Mouse (Mus musculus) adrenal gland, postnatal 4 days (tissue): Measurements from ENCODE around the gene Mrps34. TPM values are rescaled to one million over a fixed set of nuclear protein-coding genes. Genes with fewer than 3 reads are reported as not detected.

ENCODE experiments used
- total RNA-seq, 2 experiments: library from RNA; stranded (reverse); gene quantifications; 2 replicates each; pipeline ENCODE4 v1.2.3; 2021

Mrps34 gene
- total RNA-seq, 2 experiments from 2014 or later: 135 to 137 TPM

Other genes with a start within 250 kb of the Mrps34 start
- 10 to 100 TPM; 62.2 to 64.2 TPM for gene Slc9a3r2, start 244.8 kb upstream of the Mrps34 start, total RNA-seq
- not detected for gene Npw, start 236.7 kb upstream of the Mrps34 start, total RNA-seq
- 10 to 100 TPM; 47.5 to 48.9 TPM for gene Zfp598, start 225.4 kb upstream of the Mrps34 start, total RNA-seq
- gene Syngr3, start 205.2 kb upstream of the Mrps34 start, total RNA-seq: 1 to 10 TPM; 6.1 to 9.4 TPM
- 10 to 100 TPM; 28.4 to 28.8 TPM for gene Gfer, start 199.0 kb upstream of the Mrps34 start, total RNA-seq
- gene Noxo1, start 198.9 kb upstream of the Mrps34 start, total RNA-seq: 1 to 10 TPM; 6.2 to 8.5 TPM
- 10 to 100 TPM; 37.8 to 40.9 TPM for gene Tbl3, start 187.5 kb upstream of the Mrps34 start, total RNA-seq
- not detected for gene Rnf151, start 177.1 kb upstream of the Mrps34 start, total RNA-seq
- 100 to 1,000 TPM; 867 to 881 TPM for gene Rps2, start 177.0 kb upstream of the Mrps34 start, total RNA-seq
- gene Ndufb10, start 170.6 kb upstream of the Mrps34 start, total RNA-seq: 100 to 1,000 TPM; 210 to 213 TPM
- gene Rpl3l, start 167.3 kb upstream of the Mrps34 start, total RNA-seq: 1 to 10 TPM; 5.9 to 6.9 TPM
- gene Msrb1, start 158.5 kb upstream of the Mrps34 start, total RNA-seq: 10 to 100 TPM; 62.0 to 74.6 TPM
- 1 to 10 TPM; 3.2 to 4.2 TPM for gene Hs3st6, start 142.1 kb upstream of the Mrps34 start, total RNA-seq
- 1 to 10 TPM in 1 of 2 experiments, under 1 TPM in 1; 0.64 to 1.3 TPM for gene Meiob, start 90.8 kb upstream of the Mrps34 start, total RNA-seq
- 10 to 100 TPM; 67.0 to 77.5 TPM for gene Hagh, start 55.0 kb upstream of the Mrps34 start, total RNA-seq
- 10 to 100 TPM; 28.9 to 30.5 TPM for gene Fahd1, start 44.8 kb upstream of the Mrps34 start, total RNA-seq
- gene Igfals, start 29.1 kb upstream of the Mrps34 start, total RNA-seq: 1 to 10 TPM; 2.0 to 7.4 TPM
- gene Nubp2, start 8.8 kb upstream of the Mrps34 start, total RNA-seq: 10 to 100 TPM; 51.9 to 55.3 TPM
- 10 to 100 TPM; 35.5 to 37.8 TPM for gene Spsb3, start 8.5 kb upstream of the Mrps34 start, total RNA-seq
- 10 to 100 TPM; 63.5 to 66.9 TPM for gene Eme2, start within 50 bp of the Mrps34 start, total RNA-seq
- gene Nme3, start 1.4 kb downstream of the Mrps34 start, total RNA-seq: 10 to 100 TPM; 73.7 to 76.7 TPM
- 100 to 1,000 TPM; 150 to 153 TPM for gene Mapk8ip3, start 41.9 kb downstream of the Mrps34 start, total RNA-seq
- gene Jpt2, start 65.6 kb downstream of the Mrps34 start, total RNA-seq: 10 to 100 TPM; 58.7 to 65.9 TPM
- gene Cramp1l, start 120.7 kb downstream of the Mrps34 start, total RNA-seq: 10 to 100 TPM; 26.3 to 31.8 TPM
- gene Ift140, start 121.0 kb downstream of the Mrps34 start, total RNA-seq: 10 to 100 TPM; 25.7 to 34.2 TPM
- gene Tmem204, start 188.5 kb downstream of the Mrps34 start, total RNA-seq: 10 to 100 TPM; 25.5 to 26.4 TPM
- gene Telo2, start 220.9 kb downstream of the Mrps34 start, total RNA-seq: 10 to 100 TPM; 30.3 to 35.1 TPM
- gene Ptx4, start 225.6 kb downstream of the Mrps34 start, total RNA-seq: under 1 TPM; 0.36 to 0.76 TPM
- 10 to 100 TPM; 34.6 to 38.6 TPM for gene Clcn7, start 238.3 kb downstream of the Mrps34 start, total RNA-seq